Mouse (Mus musculus) layer of hippocampus, adult 2 months (tissue): ENCODE measurements around the gene Arid4a. TPM values are rescaled to one million over a fixed set of nuclear protein-coding genes. Genes with fewer than 3 reads are reported as not detected.

ENCODE experiments used
- DNase-seq, 2 experiments: peaks; one replicate each; pipeline ENCODE4 v3.0.0; 2022; ENCODE audit warnings: low spot score in 2 of 2
- H3K27ac ChIP-seq: fragments of 200-600 bp; 2 replicates; pipeline ENCODE4 v1.8.1; 2022
- H3K4me3 ChIP-seq: fragments of 200-600 bp; 2 replicates; pipeline ENCODE4 v1.8.1; 2022; ENCODE audit warnings: mild to moderate bottlenecking
- CTCF ChIP-seq: fragments of 200-600 bp; conservative IDR thresholded peaks from 2 replicates; pipeline ENCODE4 v1.8.1; 2022; ENCODE audit warnings: antibody characterized with exemption, mild to moderate bottlenecking, moderate library complexity
- long read RNA-seq, 2 experiments: library from polyadenylated mRNA; stranded (forward); transcript quantifications; one replicate each; pipeline ENCODE4 v2.0.0; 2021; ENCODE audit warnings: borderline mapping rate in 2 of 2
- total RNA-seq, 2 experiments: library from RNA; stranded (reverse); gene quantifications; 2 replicates each; pipeline ENCODE4 v1.2.3; 2021

Gene Arid4a
- 10 to 100 TPM; 37.3 to 40.2 TPM for total RNA-seq
- long read RNA-seq, experiment 1, full-length matches to known transcripts: 1 of 28 reads
- long read RNA-seq, experiment 1, partial matches to known transcripts: 1 of 28 reads
- long read RNA-seq, experiment 1, other reads (novel, unspliced or antisense): 26 of 28 reads
- long read RNA-seq, experiment 2, full-length matches to known transcripts: 4 of 31 reads
- long read RNA-seq, experiment 2, partial matches to known transcripts: 3 of 31 reads
- long read RNA-seq, experiment 2, other reads (novel, unspliced or antisense): 24 of 31 reads

DNA sequence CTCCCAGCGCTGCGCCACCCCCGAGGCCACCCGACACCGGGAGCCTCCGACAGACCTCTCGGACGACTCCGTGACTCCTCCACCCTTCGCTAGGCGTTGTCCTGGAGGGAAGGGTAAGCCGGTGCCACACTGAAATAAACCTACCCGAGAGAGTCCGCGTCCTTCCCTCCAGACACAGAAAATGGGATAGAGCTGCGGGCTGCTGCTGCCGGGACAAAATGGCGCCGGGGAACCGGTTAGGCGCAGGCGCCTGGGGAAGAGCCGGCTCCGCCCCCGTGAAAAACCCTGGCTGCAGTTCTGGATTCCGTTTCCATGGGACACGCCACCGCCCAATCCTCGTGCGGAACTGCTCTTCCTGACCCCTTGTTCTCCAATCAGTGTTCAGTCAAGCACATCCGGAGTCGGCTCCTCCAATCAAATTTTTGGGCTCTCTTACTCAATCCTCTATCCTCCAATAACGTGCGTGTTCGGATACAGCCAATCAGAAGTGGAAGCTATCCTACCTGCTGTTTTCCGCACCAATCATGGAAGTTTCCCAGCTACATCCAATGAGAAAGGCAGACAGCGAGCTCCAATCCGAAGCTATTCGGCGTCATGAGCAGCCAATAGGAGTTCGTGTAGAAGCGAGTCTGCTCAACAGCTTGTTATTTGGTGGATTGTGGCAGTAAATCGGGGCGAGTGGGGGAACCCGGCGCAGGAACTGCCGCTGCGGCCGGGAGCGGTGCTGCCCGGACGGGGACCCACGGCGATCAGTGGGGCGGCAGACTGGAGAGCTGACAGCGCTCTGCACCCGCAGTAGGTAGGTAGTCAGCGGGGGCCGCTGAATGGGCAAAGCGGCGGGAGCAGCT, at the start of gene Arid4a:
Arid4a (plus strand) TSS at position 628 of the 848 bp plus-strand sequence.
- H3K4me3 ChIP-seq: peak within 1 kb of the TSS; percentile 98
- peak within 1 kb of the TSS; percentile 98 for H3K27ac ChIP-seq
- DNase-seq: peak; percentile 97 to 100
- TF ChIP-seq CTCF: no peak

- peak overlapping the region; percentile 94 for H3K4me3 ChIP-seq
- no peak for DNase-seq
- H3K27ac ChIP-seq: peak overlapping the region; percentile 97
- TF ChIP-seq CTCF: no peak
Observed at GRCm38 (mm10) chr12:70967581-70967980, 48.2 kb upstream of the Arid4a start.

GRCm38 (mm10) chr12:70968141-70968790, 47.5 kb upstream of the Arid4a start:
- Histone ChIP-seq H3K27ac (peak overlapping the region; percentile 97), H3K4me3 (peak overlapping the region; percentile 94)
- TF ChIP-seq CTCF: peak; percentile 86
- DNase-seq: peak; percentile 78 to 80

- Histone ChIP-seq H3K27ac (peak overlapping the region; percentile 97), H3K4me3 (peak overlapping the region; percentile 94)
- peak; percentile 82 to 93 for DNase-seq
- TF ChIP-seq CTCF: no peak
Observed at GRCm38 (mm10) chr12:70968791-70969307, 46.9 kb upstream of the Arid4a start.

- peak overlapping the region; percentile 97 for H3K27ac ChIP-seq
Observed at GRCm38 (mm10) chr12:70969485-70970184, 46.2 kb upstream of the Arid4a start.

GRCm38 (mm10) chr12:70973831-70974230, 42.0 kb upstream of the Arid4a start:
- H3K27ac ChIP-seq: peak overlapping the region; percentile 100; the same call in 1 of the 2 replicates
- H3K4me3 ChIP-seq: no peak overlapping the region
- DNase-seq: no peak
- TF ChIP-seq CTCF: no peak

More at GRCm38 (mm10) chr12:70969485-70970184, 46.2 kb upstream of the Arid4a start:
- peak; percentile 57 to 69 for DNase-seq
- peak overlapping the region; percentile 94 for H3K4me3 ChIP-seq
- TF ChIP-seq CTCF: peak; percentile 86

DNA sequence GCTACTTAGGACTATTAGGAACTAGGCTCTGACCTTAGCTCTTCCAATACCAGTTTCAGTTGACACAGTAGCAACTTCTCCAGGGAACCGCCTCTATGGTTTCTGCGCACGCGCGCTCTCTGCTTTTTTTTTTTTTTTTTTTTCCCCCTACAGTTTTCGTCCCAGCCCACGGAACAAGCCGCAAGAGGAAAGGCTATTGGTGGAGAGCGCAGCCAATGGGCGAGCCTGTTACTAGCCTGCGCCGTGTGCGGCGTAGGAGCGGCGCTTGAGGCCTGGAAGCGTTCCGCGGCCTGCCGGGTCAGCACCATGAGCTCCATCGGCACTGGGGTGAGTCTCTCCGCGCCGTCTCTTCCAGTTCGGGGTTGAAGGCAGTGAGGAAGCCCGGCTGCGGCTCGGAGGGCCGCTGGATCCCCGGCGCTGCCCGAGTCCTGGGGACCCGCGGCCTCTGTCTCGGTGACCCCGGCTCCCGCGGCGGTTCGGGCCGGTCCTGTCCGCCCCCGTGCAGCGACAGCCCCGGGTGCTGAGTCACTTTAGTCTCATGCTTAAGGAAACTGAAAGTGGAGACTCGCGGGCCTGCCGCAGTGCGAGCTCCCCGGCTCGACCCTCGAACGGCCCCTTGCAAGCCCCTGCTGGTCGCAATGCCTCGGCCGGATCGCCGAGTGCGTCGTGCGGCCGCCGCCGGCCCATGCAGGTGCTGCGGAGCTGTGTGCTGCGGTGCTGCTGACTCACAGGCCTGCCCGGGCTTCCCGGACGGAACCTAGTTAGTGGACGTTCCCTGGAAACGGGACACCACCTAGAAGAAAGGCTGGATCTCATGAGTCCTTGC, 41.1 kb upstream of the Arid4a start, which contains the start of gene Psma3:
Psma3 (plus strand) TSS at position 181 of the 826 bp plus-strand sequence.
- H3K27ac ChIP-seq: peak within 1 kb of the TSS; percentile 100
- TF ChIP-seq CTCF: peak; percentile 40
- peak; percentile 84 to 92 for DNase-seq
- peak within 1 kb of the TSS; percentile 98 for H3K4me3 ChIP-seq

- H3K27ac ChIP-seq: peak overlapping the region; percentile 100
- no peak for TF ChIP-seq CTCF
- H3K4me3 ChIP-seq: peak overlapping the region; percentile 98
- DNase-seq: no peak
Observed at GRCm38 (mm10) chr12:70975406-70975805, 40.4 kb upstream of the Arid4a start.

GRCm38 (mm10) chr12:70975891-70976290, 39.9 kb upstream of the Arid4a start:
- Histone ChIP-seq H3K27ac (no peak overlapping the region), H3K4me3 (peak overlapping the region; percentile 98)
- no peak for TF ChIP-seq CTCF
- DNase-seq: no peak

- no peak for DNase-seq
- Histone ChIP-seq H3K27ac (no peak overlapping the region), H3K4me3 (no peak overlapping the region)
- no peak for TF ChIP-seq CTCF
Observed at GRCm38 (mm10) chr12:70978345-70978744, 37.4 kb upstream of the Arid4a start.

DNA sequence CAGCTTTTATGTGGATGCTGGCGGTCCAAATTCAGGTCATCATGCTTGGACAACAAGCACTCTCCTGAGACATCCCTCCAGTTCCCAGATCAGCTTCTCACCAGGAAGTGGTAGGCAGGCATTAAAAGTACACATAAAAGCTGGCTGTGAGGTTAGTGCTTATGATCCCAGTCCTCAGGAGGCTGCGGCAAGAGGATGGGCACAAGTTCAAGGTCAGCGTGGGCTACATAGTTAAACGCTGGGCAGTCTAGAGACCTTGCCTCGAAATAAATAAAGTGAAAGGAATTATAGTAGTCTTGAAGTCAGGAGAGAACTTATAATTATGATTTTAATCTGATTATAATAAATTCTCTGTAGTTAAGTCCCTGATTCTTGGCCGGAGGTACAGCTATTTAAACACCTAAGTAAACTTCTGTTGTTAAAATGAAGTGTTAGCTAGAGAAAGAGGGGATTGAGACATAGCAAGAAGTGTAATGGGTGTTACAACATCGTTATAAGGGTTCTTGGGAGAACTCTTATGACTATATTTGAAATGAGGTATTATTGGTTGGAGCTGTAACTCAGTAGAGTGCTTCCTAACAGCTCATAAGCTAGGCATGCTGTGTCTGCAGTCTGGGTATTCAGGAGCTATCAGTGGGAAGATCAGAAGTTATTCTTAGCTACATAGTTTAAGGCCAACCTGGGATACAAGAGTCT, 30.8 kb upstream of the Arid4a start:
- Histone ChIP-seq H3K27ac (no peak overlapping the region), H3K4me3 (no peak overlapping the region)
- TF ChIP-seq CTCF: no peak
- DNase-seq: no peak
